Mouse (Mus musculus): Measurements from ENCODE around the gene Dusp22.

Gene Dusp22

GRCm38 (mm10) chr13:30659613-30660505 lies at the start of gene Dusp22:
Gene Dusp22, plus strand, starts transcription at chr13:30659999.
- peak; percentile 59 for DNase-seq (ENCODE audit: low spot score)

- DNase-seq (ENCODE audit: low spot score), result no peak
These were observed 47.6 kb upstream of the Dusp22 start for GRCm38 (mm10) chr13:30612079-30612794.

- no peak for DNase-seq (ENCODE audit: low spot score)
These were observed 40.1 kb upstream of the Dusp22 start for GRCm38 (mm10) chr13:30619684-30620083.

- no peak for DNase-seq (ENCODE audit: low spot score)
These were observed 31.4 kb upstream of the Dusp22 start for GRCm38 (mm10) chr13:30628195-30629048.

GRCm38 (mm10) chr13:30629794-30630410 lies 29.9 kb upstream of the Dusp22 start:
- no peak for DNase-seq (ENCODE audit: low spot score)

GRCm38 (mm10) chr13:30632998-30633397 lies 26.8 kb upstream of the Dusp22 start:
- no peak for DNase-seq (ENCODE audit: low spot score)

GRCm38 (mm10) chr13:30636453-30636852 lies 23.3 kb upstream of the Dusp22 start:
- DNase-seq (ENCODE audit: low spot score), result no peak

- no peak for DNase-seq (ENCODE audit: low spot score)
These were observed 21.3 kb upstream of the Dusp22 start for GRCm38 (mm10) chr13:30638378-30639115.

GRCm38 (mm10) chr13:30642053-30642452 lies 17.7 kb upstream of the Dusp22 start:
- no peak for DNase-seq (ENCODE audit: low spot score)

GRCm38 (mm10) chr13:30648461-30648860 lies 11.3 kb upstream of the Dusp22 start:
- DNase-seq (ENCODE audit: low spot score), result no peak

GRCm38 (mm10) chr13:30649197-30649596 lies 10.6 kb upstream of the Dusp22 start:
- DNase-seq (ENCODE audit: low spot score), result no peak

GRCm38 (mm10) chr13:30650684-30651083 lies 9.1 kb upstream of the Dusp22 start:
- DNase-seq (ENCODE audit: low spot score), result no peak

GRCm38 (mm10) chr13:30653051-30653450 lies 6.7 kb upstream of the Dusp22 start:
- no peak for DNase-seq (ENCODE audit: low spot score)

- no peak for DNase-seq (ENCODE audit: low spot score)
These were observed 5.3 kb upstream of the Dusp22 start for GRCm38 (mm10) chr13:30654463-30654862.

GRCm38 (mm10) chr13:30656909-30657308 lies 2.9 kb upstream of the Dusp22 start:
- no peak for DNase-seq (ENCODE audit: low spot score)

- no peak for DNase-seq (ENCODE audit: low spot score)
These were observed 2.0 kb upstream of the Dusp22 start for GRCm38 (mm10) chr13:30657779-30658178.

GRCm38 (mm10) chr13:30658201-30658996 lies 1.4 kb upstream of the Dusp22 start:
- DNase-seq (ENCODE audit: low spot score), result no peak

GRCm38 (mm10) chr13:30665261-30665660 lies 5.5 kb downstream of the Dusp22 start:
- DNase-seq (ENCODE audit: low spot score), result no peak

- DNase-seq (ENCODE audit: low spot score), result no peak
These were observed 6.7 kb downstream of the Dusp22 start for GRCm38 (mm10) chr13:30666537-30666936.

- no peak for DNase-seq (ENCODE audit: low spot score)
These were observed 8.5 kb downstream of the Dusp22 start for GRCm38 (mm10) chr13:30668301-30668700.
